Mouse (Mus musculus) lung, postnatal 4 days (tissue): ENCODE data around the gene Nav2.

ENCODE experiments used
- DNase-seq, 2 experiments: peaks; one replicate each; pipeline ENCODE4 v3.0.0; 2021

Nav2 gene

GRCm38 (mm10) chr7:49175784-49176409 lies 267.4 kb downstream of the Nav2 start:
- DNase-seq: no peak

GRCm38 (mm10) chr7:49176590-49177201 lies 268.2 kb downstream of the Nav2 start:
- no peak for DNase-seq

GRCm38 (mm10) chr7:49178217-49178616 lies 269.7 kb downstream of the Nav2 start:
- DNase-seq: no peak

GRCm38 (mm10) chr7:49181010-49181409 lies 272.5 kb downstream of the Nav2 start:
- DNase-seq: no peak

GRCm38 (mm10) chr7:49182427-49182826 lies 273.9 kb downstream of the Nav2 start:
- no peak for DNase-seq

GRCm38 (mm10) chr7:49183696-49184095 lies 275.2 kb downstream of the Nav2 start:
- no peak for DNase-seq

GRCm38 (mm10) chr7:49185991-49186390 lies 277.5 kb downstream of the Nav2 start:
- DNase-seq: no peak

GRCm38 (mm10) chr7:49189364-49189763 lies 280.8 kb downstream of the Nav2 start:
- no peak for DNase-seq

GRCm38 (mm10) chr7:49190231-49190985 lies 281.9 kb downstream of the Nav2 start:
- no peak for DNase-seq

- peak; percentile 14 to 52 for DNase-seq
These were observed 282.7 kb downstream of the Nav2 start for GRCm38 (mm10) chr7:49191081-49191678.

- DNase-seq: no peak
These were observed 283.7 kb downstream of the Nav2 start for GRCm38 (mm10) chr7:49192061-49192695.

- DNase-seq: peak; percentile 60 to 77
These were observed 287.2 kb downstream of the Nav2 start for GRCm38 (mm10) chr7:49195711-49196147.

- no peak for DNase-seq
These were observed 290.9 kb downstream of the Nav2 start for GRCm38 (mm10) chr7:49199366-49199765.

- DNase-seq: no peak
These were observed 291.8 kb downstream of the Nav2 start for GRCm38 (mm10) chr7:49200270-49200669.

- no peak for DNase-seq
These were observed 294.5 kb downstream of the Nav2 start for GRCm38 (mm10) chr7:49202971-49203370.

GRCm38 (mm10) chr7:49204856-49205255 lies 296.3 kb downstream of the Nav2 start:
- no peak for DNase-seq

- no peak for DNase-seq
These were observed 297.0 kb downstream of the Nav2 start for GRCm38 (mm10) chr7:49205551-49205950.

- DNase-seq: no peak
These were observed 298.5 kb downstream of the Nav2 start for GRCm38 (mm10) chr7:49206775-49207676.

GRCm38 (mm10) chr7:49209526-49209925 lies 301.0 kb downstream of the Nav2 start:
- no peak for DNase-seq

- no peak for DNase-seq
These were observed 302.2 kb downstream of the Nav2 start for GRCm38 (mm10) chr7:49210721-49211120.

GRCm38 (mm10) chr7:49213011-49213410 lies 304.5 kb downstream of the Nav2 start:
- DNase-seq: no peak

- no peak for DNase-seq
These were observed 309.3 kb downstream of the Nav2 start for GRCm38 (mm10) chr7:49217786-49218185.
